Mouse (Mus musculus): ENCODE data around the gene Cnot10. TPM values are rescaled to one million over a fixed set of nuclear protein-coding genes. Genes with fewer than 3 reads are reported as not detected.

Gene Cnot10
- total and polyA plus RNA-seq, 3 experiments, result 49.4 to 67.8 (median 58.3) TPM

GRCm38 (mm10) chr9:114636751-114637150, 3.2 kb downstream of the Cnot10 start:
- peaks cover 0 to 30% of the 10 kb centered on the region in 2 experiments for H3K36me3 ChIP-seq (replicated peaks in 1 of 2; ENCODE audit: control insufficient read depth in 1 of 2, insufficient read depth in 1 of 2, low read length in 1 of 2)
- H3K79me2 ChIP-seq (replicated peaks; ENCODE audit: control insufficient read depth, extremely low read depth, insufficient read depth, poor library complexity, severe bottlenecking), result peaks cover 66% of the 10 kb centered on the region
- TF ChIP-seq MEF2A (IDR thresholded peaks at IDR 0.05; ENCODE audit: borderline replicate concordance, low read depth, low read length) (no peak), MXI1 (IDR thresholded peaks at IDR 0.05; ENCODE audit: low read depth, low read length) (peak; percentile 65), MYC (IDR thresholded peaks at IDR 0.05; ENCODE audit: low read depth, low read length) (peak; percentile 92), UBTF (IDR thresholded peaks at IDR 0.05; ENCODE audit: low read depth, low read length) (no peak), MAX (IDR thresholded peaks at IDR 0.05; ENCODE audit: low read length) (peak; percentile 84)
- H3K4me3 ChIP-seq (replicated peaks in 1 of 3; ENCODE audit: low read depth in 2 of 3, low read length in 2 of 3, poor library complexity in 1 of 3), result no peak overlapping the region
- in situ Hi-C loops (cut with MboI; ENCODE audit: low pct_ligation_motif_present, low pct_unique_long_range_greater_than_20kb, low sequenced_read_pairs) (no loop called here), dilution Hi-C loops (cut with MboI; ENCODE audit: extremely low pct_ligation_motif_present, extremely low pct_unique_long_range_greater_than_20kb, low sequenced_read_pairs) (no loop called here)
- peak overlapping the region; percentile 23 for H3K4me2 ChIP-seq (ENCODE audit: insufficient read depth, low read depth, poor library complexity, severe bottlenecking)
- H3K9me3 ChIP-seq (replicated peaks; ENCODE audit: low read length), result no peaks in the 10 kb centered on the region
- no peak overlapping the region for H3K9ac ChIP-seq (ENCODE audit: insufficient read depth, low read depth)
- no peaks in the 10 kb centered on the region for H3K27me3 ChIP-seq (replicated peaks)
- H3K27ac ChIP-seq (ENCODE audit: insufficient read depth, low read depth), result peak overlapping the region; percentile 44
- H3K4me1 ChIP-seq (ENCODE audit: control insufficient read depth in 1 of 2, insufficient read depth in 2 of 2), result peaks cover 18 to 68% of the 10 kb centered on the region in 2 experiments
- no peak for DNase-seq (ENCODE audit: extremely low read depth)

DNA sequence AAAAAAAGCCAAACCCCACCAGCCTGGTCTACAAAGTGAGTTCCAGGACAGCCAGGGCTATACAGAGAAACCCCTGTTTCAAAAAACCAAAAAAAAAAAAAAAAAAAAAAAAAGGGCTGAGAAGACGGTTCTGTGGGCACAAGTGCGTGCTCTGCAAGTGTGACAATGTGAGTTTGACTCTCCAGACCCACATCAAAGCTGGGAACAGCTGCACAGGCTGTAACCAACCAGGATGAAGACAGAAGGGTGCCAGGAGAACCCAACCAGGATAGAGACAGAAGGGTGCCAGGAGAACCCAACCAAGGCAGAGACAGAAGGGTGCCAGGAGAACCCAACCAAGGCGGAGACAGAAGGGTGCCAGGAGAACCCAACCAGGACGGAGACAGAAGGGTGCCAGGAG, 3.8 kb downstream of the Cnot10 start:
- in situ Hi-C loops (cut with MboI; ENCODE audit: low pct_ligation_motif_present, low pct_unique_long_range_greater_than_20kb, low sequenced_read_pairs), result no loop called here
- H3K9ac ChIP-seq (ENCODE audit: insufficient read depth, low read depth), result no peak overlapping the region

DNA sequence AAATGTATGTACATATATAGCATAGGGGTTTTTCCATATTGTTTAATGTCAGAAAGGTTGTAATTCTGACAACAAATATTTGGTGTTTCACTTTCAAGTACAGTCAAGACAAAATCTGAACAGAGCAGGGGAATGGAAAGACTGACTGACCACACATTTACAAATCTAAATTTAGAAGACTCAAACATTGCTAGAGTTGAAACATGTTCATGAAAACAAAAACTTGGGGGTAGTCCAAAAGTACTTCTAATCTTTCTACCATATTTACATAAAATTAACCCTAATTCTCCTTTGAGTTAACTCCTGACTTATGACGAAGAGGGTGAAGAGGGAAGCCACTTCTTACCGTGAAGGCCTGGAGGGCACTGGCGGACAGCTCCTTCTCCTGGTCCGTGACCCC, 7.7 kb downstream of the Cnot10 start:
- Histone ChIP-seq H3K4me3 (replicated peaks in 1 of 3; ENCODE audit: low read depth in 2 of 3, low read length in 2 of 3, poor library complexity in 1 of 3) (peak overlapping the region; percentile 18 to 41 (median 28)), H3K27me3 (replicated peaks) (no peaks in the 10 kb centered on the region), H3K4me2 (ENCODE audit: insufficient read depth, low read depth, poor library complexity, severe bottlenecking) (peak overlapping the region; percentile 91), H3K36me3 (replicated peaks in 1 of 2; ENCODE audit: control insufficient read depth in 1 of 2, insufficient read depth in 1 of 2, low read length in 1 of 2) (peaks cover 24 to 57% of the 10 kb centered on the region in 2 experiments), H3K79me2 (replicated peaks; ENCODE audit: control insufficient read depth, extremely low read depth, insufficient read depth, poor library complexity, severe bottlenecking) (peaks cover 55% of the 10 kb centered on the region), H3K9ac (ENCODE audit: insufficient read depth, low read depth) (peak overlapping the region; percentile 36), H3K9me3 (replicated peaks; ENCODE audit: low read length) (no peaks in the 10 kb centered on the region), H3K27ac (ENCODE audit: insufficient read depth, low read depth) (peak overlapping the region; percentile 97), H3K4me1 (ENCODE audit: control insufficient read depth in 1 of 2, insufficient read depth in 2 of 2) (peaks cover 18 to 57% of the 10 kb centered on the region in 2 experiments)
- TF ChIP-seq CHD2 (IDR thresholded peaks at IDR 0.05; ENCODE audit: low read length) (0 out of 2 replicates have a peak, but pooled peaks have one; percentile 15), ETS1 (conservative IDR thresholded peaks at IDR 0.05; ENCODE audit: low read depth, low read length) (peak; percentile 91), MAX (IDR thresholded peaks at IDR 0.05; ENCODE audit: low read length) (no peak), SIN3A (IDR thresholded peaks at IDR 0.05; ENCODE audit: low read length) (peak; percentile 39; the same call in 1 of the 2 replicates), EP300 (IDR thresholded peaks at IDR 0.05; ENCODE audit: low read length) (peak; percentile 88), JUN (IDR thresholded peaks at IDR 0.05; ENCODE audit: insufficient read depth, low read depth, low read length) (peak; percentile 80), USF1 (IDR thresholded peaks at IDR 0.05; ENCODE audit: low read depth, low read length) (no peak), CHD1 (IDR thresholded peaks at IDR 0.05; ENCODE audit: low read depth, low read length) (no peak), IRF4 (IDR thresholded peaks at IDR 0.05; ENCODE audit: low read depth, low read length) (peak; percentile 93), CTCF (conservative IDR thresholded peaks at IDR 0.05 in 1 of 2, IDR thresholded peaks at IDR 0.05 in 1 of 2; ENCODE audit: low read depth in 2 of 2, low read length in 2 of 2) (no peak), BHLHE40 (IDR thresholded peaks at IDR 0.05; ENCODE audit: low read depth, low read length) (peak; percentile 79), SMC3 (IDR thresholded peaks at IDR 0.05; ENCODE audit: low read depth, low read length) (no peak), ZC3H11A (IDR thresholded peaks at IDR 0.05; ENCODE audit: low read depth, low read length) (no peak), MEF2A (IDR thresholded peaks at IDR 0.05; ENCODE audit: borderline replicate concordance, low read depth, low read length) (peak; percentile 98), MXI1 (IDR thresholded peaks at IDR 0.05; ENCODE audit: low read depth, low read length) (no peak), MAFK (IDR thresholded peaks at IDR 0.05; ENCODE audit: insufficient replicate concordance, low read length) (0 out of 2 replicates have a peak, but pooled peaks have one; percentile 43), JUND (conservative IDR thresholded peaks at IDR 0.05; ENCODE audit: low read depth, low read length) (peak; percentile 84)
- DNase-seq (ENCODE audit: extremely low read depth), result peak; percentile 66
- in situ Hi-C loops (cut with MboI; ENCODE audit: low pct_ligation_motif_present, low pct_unique_long_range_greater_than_20kb, low sequenced_read_pairs) (no loop called here), dilution Hi-C loops (cut with MboI; ENCODE audit: extremely low pct_ligation_motif_present, extremely low pct_unique_long_range_greater_than_20kb, low sequenced_read_pairs) (no loop called here)

More for the DNA sequence above, 3.8 kb downstream of the Cnot10 start:
- peaks cover 0 to 34% of the 10 kb centered on the region in 2 experiments for H3K36me3 ChIP-seq (replicated peaks in 1 of 2; ENCODE audit: control insufficient read depth in 1 of 2, insufficient read depth in 1 of 2, low read length in 1 of 2)
- peaks cover 68% of the 10 kb centered on the region for H3K79me2 ChIP-seq (replicated peaks; ENCODE audit: control insufficient read depth, extremely low read depth, insufficient read depth, poor library complexity, severe bottlenecking)
- H3K27ac ChIP-seq (ENCODE audit: insufficient read depth, low read depth), result no peak overlapping the region
- H3K4me3 ChIP-seq (replicated peaks in 1 of 3; ENCODE audit: low read depth in 2 of 3, low read length in 2 of 3, poor library complexity in 1 of 3), result no peak overlapping the region
- H3K9me3 ChIP-seq (replicated peaks; ENCODE audit: low read length), result no peaks in the 10 kb centered on the region
- DNase-seq (ENCODE audit: extremely low read depth), result no peak
- dilution Hi-C loops (cut with MboI; ENCODE audit: extremely low pct_ligation_motif_present, extremely low pct_unique_long_range_greater_than_20kb, low sequenced_read_pairs), result no loop called here
- H3K4me1 ChIP-seq (ENCODE audit: control insufficient read depth in 1 of 2, insufficient read depth in 2 of 2), result peaks cover 18 to 74% of the 10 kb centered on the region in 2 experiments
- no peaks in the 10 kb centered on the region for H3K27me3 ChIP-seq (replicated peaks)
- H3K4me2 ChIP-seq (ENCODE audit: insufficient read depth, low read depth, poor library complexity, severe bottlenecking), result peak overlapping the region; percentile 23; the same call in 1 of the 2 replicates
- TF ChIP-seq ZNF384 (IDR thresholded peaks at IDR 0.05; ENCODE audit: low read depth, low read length) (no peak), CHD1 (IDR thresholded peaks at IDR 0.05; ENCODE audit: low read depth, low read length) (no peak), NELFE (IDR thresholded peaks at IDR 0.05; ENCODE audit: low read depth, low read length) (no peak), JUND (conservative IDR thresholded peaks at IDR 0.05; ENCODE audit: low read depth, low read length) (no peak), RCOR1 (conservative IDR thresholded peaks at IDR 0.05; ENCODE audit: low read depth, low read length) (no peak), USF2 (conservative IDR thresholded peaks at IDR 0.05; ENCODE audit: low read depth, low read length) (no peak), JUN (IDR thresholded peaks at IDR 0.05; ENCODE audit: insufficient read depth, low read depth, low read length) (no peak), EP300 (IDR thresholded peaks at IDR 0.05; ENCODE audit: low read length) (no peak), USF1 (IDR thresholded peaks at IDR 0.05; ENCODE audit: low read depth, low read length) (no peak), POLR2AphosphoS2 (IDR thresholded peaks at IDR 0.05; ENCODE audit: low read depth, low read length) (no peak), CHD2 (IDR thresholded peaks at IDR 0.05; ENCODE audit: low read length) (no peak), KAT2A (IDR thresholded peaks at IDR 0.05; ENCODE audit: insufficient replicate concordance, low read length) (no peak), MAZ (IDR thresholded peaks at IDR 0.05; ENCODE audit: low read depth, low read length) (no peak), SMC3 (IDR thresholded peaks at IDR 0.05; ENCODE audit: low read depth, low read length) (no peak), TCF12 (IDR thresholded peaks at IDR 0.05; ENCODE audit: low read depth, low read length) (no peak)

Measured in CH12.LX (cell line).